Mouse (Mus musculus) megakaryocyte, embryonic 14.5 days (primary cell): Measurements from ENCODE around the gene Olfr323.

Experiments
- FLI1 ChIP-seq: IDR thresholded peaks from 2 replicates; pipeline ENCODE4 v1.6.1; 2012; ENCODE audit warnings: low read length, inconsistent platforms, mixed read lengths
- GATA1 ChIP-seq: IDR thresholded peaks from 3 replicates; pipeline ENCODE4 v1.6.1; 2012; ENCODE audit warnings: mixed read lengths, low read length, inconsistent platforms, borderline replicate concordance

DNA sequence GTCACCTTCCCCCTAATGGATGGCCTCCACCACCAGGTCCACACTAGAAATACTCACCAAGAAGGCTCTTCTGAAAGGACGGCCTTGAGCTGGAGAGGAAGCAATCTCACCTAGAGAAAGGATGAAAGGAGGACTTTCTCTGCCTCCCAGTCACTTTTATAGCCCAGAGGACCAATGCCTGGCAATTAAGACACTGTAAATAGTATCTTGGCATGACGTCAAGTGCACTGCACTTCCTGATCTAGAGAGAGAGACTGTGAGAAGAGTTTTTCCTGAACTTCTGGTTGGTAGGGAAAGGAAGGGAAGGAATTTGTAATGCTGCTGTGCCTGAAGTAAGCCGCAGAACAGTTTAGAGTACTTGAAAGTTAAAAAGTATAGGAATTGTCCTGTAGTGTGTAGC is 16.9 kb downstream of the Olfr323 start:
- TF ChIP-seq GATA1: no peak
- TF ChIP-seq FLI1: no peak
